Comparison of ENCODE assay signal across 20 mouse cellular contexts in genomic region chr16:57281417-57281816, GRCm38 (mm10). TPM values are rescaled to one million over a fixed set of nuclear protein-coding genes. Genes with fewer than 3 reads are reported as not detected.
"Had no signal": no experiment of that assay in that cellular context is flagged by ENCODE, and none has a peak within 500 bp of the region (broad histone marks: within the 10 kb centered on the region; RNA-seq: fewer than 3 reads in every experiment).

No protein-coding gene starts in this region.

- H3K4me1 ChIP-seq: limb, embryonic 10.5 days; liver, embryonic 12.5 days; liver, embryonic 15.5 days; lung, embryonic 15.5 days had no signal

- H3K4me3 ChIP-seq: layer of hippocampus, adult 2 months; limb, embryonic 10.5 days; limb, embryonic 13.5 days; liver, embryonic 12.5 days; liver, embryonic 15.5 days; lung, embryonic 15.5 days had no signal

- DNase-seq: kidney, adult 8-10 months; kidney, postnatal 25 days; layer of hippocampus, adult 9-11 months; liver; lung, adult 18-20 months; lung, postnatal 14 days; lung, postnatal 4 days; midbrain, embryonic 14.5 days; thymus, adult 18-20 months; thymus, postnatal 36 days had no signal

- H3K9me3 ChIP-seq: limb, embryonic 10.5 days; liver, embryonic 12.5 days; liver, embryonic 15.5 days; lung, embryonic 15.5 days had no signal

- H3K36me3 ChIP-seq: limb, embryonic 10.5 days; limb, embryonic 13.5 days; liver, embryonic 12.5 days; liver, embryonic 15.5 days; lung, embryonic 15.5 days had no signal

- H3K27ac ChIP-seq: layer of hippocampus, adult 2 months; limb, embryonic 10.5 days; limb, embryonic 13.5 days; liver, embryonic 12.5 days; liver, embryonic 15.5 days; lung, embryonic 15.5 days had no signal

- H3K27me3 ChIP-seq: limb, embryonic 13.5 days; liver, embryonic 12.5 days; liver, embryonic 15.5 days; lung, embryonic 15.5 days had no signal

RNA-seq across cellular contexts. Expression of gene Tmem30c, which starts 11.2 kb away (rescaled TPM):
- polyA plus RNA-seq: kidney, embryonic 16.5 days; liver, embryonic 12.5 days; liver, embryonic 15.5 days; lung, embryonic 15.5 days; neural tube, embryonic 11.5 days; small intestine, adult 2 months; spleen, adult 2 months had no signal
